Mouse (Mus musculus) olfactory bulb, adult 2 months (tissue): ENCODE data around the gene Map2k3.

Source experiments
- CTCF ChIP-seq: fragments of 200-500 bp; IDR thresholded peaks from 2 replicates; pipeline ENCODE4 v1.5.1; 2012; ENCODE audit warnings: low read depth, mild to moderate bottlenecking, low read length, moderate library complexity; ENCODE audit not compliant: insufficient read depth
- POLR2A ChIP-seq: fragments of 200-500 bp; IDR thresholded peaks from 2 replicates; pipeline ENCODE4 v1.6.1; 2012; ENCODE audit warnings: mild to moderate bottlenecking, low read depth, low read length, moderate library complexity; ENCODE audit not compliant: insufficient read depth

- TF ChIP-seq CTCF = no peak
- no peak for TF ChIP-seq POLR2A
Measured at GRCm38 (mm10) chr11:60976742-60977141, 44.9 kb downstream of the Map2k3 start.
